Mouse (Mus musculus) cortical plate, adult 2 months (tissue): ENCODE measurements around the gene Smim7. TPM values are rescaled to one million over a fixed set of nuclear protein-coding genes. Genes with fewer than 3 reads are reported as not detected.

Source experiments
- H3K27ac ChIP-seq: fragments of 200-500 bp; 2 replicates; pipeline ENCODE4 v1.5.1; 2012; ENCODE audit warnings: low read length, control low read depth, inconsistent platforms; ENCODE audit not compliant: insufficient read depth
- H3K4me1 ChIP-seq: fragments of 200-500 bp; 2 replicates; pipeline ENCODE4 v1.6.1; 2011; ENCODE audit warnings: low read length; ENCODE audit not compliant: control insufficient read depth, insufficient read depth
- H3K4me3 ChIP-seq: fragments of 200-500 bp; 2 replicates; pipeline ENCODE4 v1.5.1; 2011; ENCODE audit warnings: mild to moderate bottlenecking, low read length, control low read depth; ENCODE audit not compliant: insufficient read depth
- CTCF ChIP-seq: fragments of 200-500 bp; IDR thresholded peaks from 2 replicates; pipeline ENCODE4 v1.5.1; 2011; ENCODE audit warnings: mild to moderate bottlenecking, control low read depth, low read length; ENCODE audit not compliant: insufficient read depth; ENCODE audit errors: extremely low read depth
- POLR2A ChIP-seq: fragments of 200-500 bp; IDR thresholded peaks from 2 replicates; pipeline ENCODE4 v1.6.1; 2011; ENCODE audit warnings: mild to moderate bottlenecking, low read length, control low read depth; ENCODE audit not compliant: insufficient read depth; ENCODE audit errors: extremely low read depth
- polyA plus RNA-seq: library from polyadenylated mRNA; depleted of rRNA; stranded (reverse); fragments of >200 nt; gene quantifications from 2 replicates; pipeline ENCODE4 v1.2.3, GENCODE M21; 2012

The Smim7 gene
- polyA plus RNA-seq, 1 experiment: 88.6 TPM

GRCm38 (mm10) chr8:72577266-72577665, 6.4 kb upstream of the Smim7 start:
- no peak for TF ChIP-seq POLR2A
- TF ChIP-seq CTCF: no peak
- no peak overlapping the region for H3K27ac ChIP-seq

DNA sequence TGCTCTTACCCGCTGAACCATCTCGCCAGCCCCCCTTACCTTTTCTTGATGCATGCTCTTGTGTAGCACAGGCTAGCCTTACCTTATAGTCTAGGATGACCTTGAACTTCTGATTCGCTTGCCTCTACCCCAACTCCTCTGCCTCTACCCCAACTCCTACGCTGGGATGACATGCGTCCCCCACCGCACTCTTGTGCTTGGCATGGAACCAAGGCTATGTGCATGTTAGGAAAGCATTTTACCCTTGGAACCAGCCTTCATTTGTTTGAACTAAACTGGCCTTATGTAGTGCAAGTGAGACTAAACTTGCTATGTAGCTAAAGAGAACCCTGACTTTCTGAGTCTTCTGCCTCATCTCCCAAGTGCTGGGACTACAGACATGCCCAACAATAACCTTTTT, 5.0 kb upstream of the Smim7 start:
- Histone ChIP-seq H3K4me3 (no peak overlapping the region), H3K4me1 (no peaks in the 10 kb centered on the region), H3K27ac (no peak overlapping the region)
- TF ChIP-seq POLR2A (no peak), CTCF (no peak)

More at GRCm38 (mm10) chr8:72577266-72577665, 6.4 kb upstream of the Smim7 start:
- Histone ChIP-seq H3K4me3 (no peak overlapping the region), H3K4me1 (no peaks in the 10 kb centered on the region)

- Histone ChIP-seq H3K4me1 (peaks cover 6% of the 10 kb centered on the region), H3K27ac (no peak overlapping the region), H3K4me3 (peak overlapping the region; percentile 21)
- TF ChIP-seq POLR2A (no peak), CTCF (no peak)
Observed at GRCm38 (mm10) chr8:72573450-72573849, 2.6 kb upstream of the Smim7 start.

DNA sequence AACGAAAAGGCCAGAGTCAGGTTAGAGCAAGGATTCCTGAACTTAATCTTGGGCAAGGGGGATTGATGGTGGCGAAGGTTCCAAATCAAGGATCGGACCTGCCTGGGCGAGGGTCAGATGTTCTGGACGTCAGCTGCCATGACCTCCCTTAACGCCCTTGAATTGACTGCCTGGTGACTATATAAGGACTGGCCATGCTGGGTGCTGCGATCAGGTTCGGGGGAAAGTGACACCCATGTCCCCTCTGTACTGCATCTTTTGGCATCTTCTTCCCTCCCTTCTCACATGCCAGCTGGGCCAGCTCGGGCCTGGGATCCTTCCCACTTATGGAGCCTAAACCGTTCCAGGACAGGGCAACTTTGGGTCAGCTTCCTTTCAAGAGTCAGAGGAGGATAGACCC, 1.6 kb upstream of the Smim7 start:
- peak overlapping the region; percentile 97 for H3K4me3 ChIP-seq
- TF ChIP-seq CTCF (no peak), POLR2A (no peak)
- H3K4me1 ChIP-seq: peaks cover 6% of the 10 kb centered on the region
- peak overlapping the region; percentile 94 for H3K27ac ChIP-seq

DNA sequence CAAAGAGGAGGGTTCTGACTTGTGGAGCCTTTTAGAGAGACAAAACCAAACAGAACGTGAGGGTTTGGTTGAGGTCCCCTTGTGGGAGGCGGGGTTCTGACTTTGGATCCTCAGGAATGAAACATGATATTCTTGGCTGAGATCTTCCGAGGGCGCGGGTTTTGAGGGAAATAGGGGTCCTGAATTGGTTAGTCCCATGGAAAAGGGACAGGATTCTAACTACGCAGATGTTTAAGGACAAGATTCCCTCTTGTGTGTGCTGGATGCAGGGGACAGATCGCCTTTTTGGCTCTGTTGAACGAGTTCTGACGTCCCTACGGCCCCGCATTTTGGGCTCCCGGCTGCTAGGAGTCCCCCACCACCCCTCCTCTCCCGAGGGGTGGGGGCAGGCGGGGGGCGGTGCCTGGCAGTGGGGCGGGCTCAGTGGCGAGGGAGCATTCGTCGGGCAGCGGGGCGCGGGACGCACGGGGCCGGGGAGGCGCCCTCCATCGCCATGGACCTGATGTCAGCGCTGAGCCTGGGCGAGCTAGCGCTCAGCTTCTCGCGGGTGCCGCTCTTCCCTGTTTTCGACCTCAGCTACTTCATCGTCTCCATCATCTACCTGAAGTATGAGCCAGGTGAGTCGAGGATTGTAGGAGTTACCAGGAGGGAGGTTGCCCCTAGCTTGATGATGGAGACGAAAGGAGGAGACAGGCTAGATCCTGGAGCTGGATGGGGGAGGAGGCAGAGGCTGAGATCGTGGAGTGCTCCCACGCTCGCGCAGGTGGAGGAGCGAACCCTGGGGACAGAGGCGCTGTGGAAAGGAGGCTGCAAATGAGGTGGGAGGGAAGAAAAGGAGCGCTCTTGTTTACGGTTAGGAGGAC, 954 bp upstream of the Smim7 start, which contains the start of gene Tmem38a:
Gene Tmem38a, plus strand, starts transcription at position 445 of the 863 bp plus-strand sequence.
- TF ChIP-seq POLR2A: peak; percentile 79
- no peak for TF ChIP-seq CTCF
- peaks cover 6% of the 10 kb centered on the region for H3K4me1 ChIP-seq
- peak within 1 kb of the TSS; percentile 94 for H3K27ac ChIP-seq
- H3K4me3 ChIP-seq: peak within 1 kb of the TSS; percentile 97

DNA sequence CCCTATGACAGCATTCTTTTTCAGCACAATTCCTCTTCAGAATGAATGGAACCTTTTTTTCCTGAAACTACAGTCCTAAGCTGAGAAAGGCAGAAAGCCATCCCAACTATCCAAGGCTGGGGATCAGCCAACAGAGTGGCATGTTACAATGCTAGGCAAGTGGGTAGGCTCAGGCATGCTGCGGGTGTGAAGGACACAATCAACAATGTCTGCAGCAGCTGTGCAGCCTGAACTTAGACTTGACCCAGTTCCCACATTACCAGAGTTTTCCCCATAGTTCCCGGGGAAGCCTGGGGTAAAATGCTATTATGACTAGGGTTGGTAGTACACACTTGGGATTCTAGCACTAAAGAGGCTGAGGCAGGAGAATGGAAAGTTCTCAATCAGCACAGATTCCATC, 4.9 kb downstream of the Smim7 start:
- Histone ChIP-seq H3K4me3 (no peak overlapping the region), H3K27ac (no peak overlapping the region), H3K4me1 (peaks cover 6% of the 10 kb centered on the region)
- TF ChIP-seq POLR2A (no peak), CTCF (no peak)

DNA sequence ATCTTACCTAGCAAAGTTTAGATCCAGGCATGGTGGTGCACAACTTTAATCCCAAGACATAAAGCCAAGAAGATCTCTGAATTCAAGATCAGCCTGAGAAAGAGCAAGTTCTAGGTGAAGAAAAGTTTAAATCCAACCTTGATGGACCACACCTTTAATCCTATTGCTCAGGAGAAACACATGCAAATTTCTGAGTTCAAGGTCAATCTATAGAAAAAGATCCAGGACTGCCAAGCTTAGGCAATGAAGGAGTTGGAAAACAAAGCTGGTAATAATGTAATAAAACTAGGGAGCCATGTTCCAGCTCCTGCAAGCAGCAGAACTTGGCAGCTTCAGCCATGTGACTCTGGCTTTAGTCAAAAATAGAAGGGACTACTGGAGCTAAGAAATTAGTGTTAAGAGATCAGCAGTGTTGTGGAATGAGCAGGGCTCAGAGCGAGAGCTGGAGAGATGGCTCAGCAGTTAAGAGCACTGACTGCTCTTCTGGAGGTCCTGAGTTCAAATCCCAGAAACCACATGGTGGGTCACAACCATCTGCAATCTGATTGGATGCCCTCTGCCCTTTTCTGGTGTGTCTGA, 9.7 kb downstream of the Smim7 start:
- Histone ChIP-seq H3K4me1 (no peaks in the 10 kb centered on the region; the same call in 1 of the 2 replicates), H3K27ac (no peak overlapping the region), H3K4me3 (no peak overlapping the region)
- TF ChIP-seq CTCF (no peak), POLR2A (no peak)

DNA sequence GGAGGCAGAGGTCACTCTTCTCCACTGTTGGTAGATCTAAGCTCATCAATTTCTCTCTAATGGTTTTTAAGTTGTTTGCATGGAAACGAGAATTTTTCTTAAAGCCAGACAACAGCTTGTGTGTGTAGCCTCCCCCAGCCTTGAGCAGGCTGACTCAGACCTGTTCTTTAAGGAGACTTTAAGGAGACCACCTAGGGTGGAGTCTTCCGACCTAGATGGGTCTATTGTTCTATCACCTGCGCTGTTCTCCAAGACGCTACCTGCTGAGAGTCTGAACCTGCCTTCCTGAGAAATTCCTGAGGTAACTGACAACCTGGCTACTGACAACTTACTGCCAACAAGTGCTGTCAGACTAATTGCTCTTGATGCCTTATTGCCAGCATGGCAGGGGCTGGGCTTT, 15.1 kb downstream of the Smim7 start:
- TF ChIP-seq CTCF: no peak
- TF ChIP-seq POLR2A: no peak
- no peak overlapping the region for H3K27ac ChIP-seq
- H3K4me1 ChIP-seq: no peaks in the 10 kb centered on the region
- no peak overlapping the region for H3K4me3 ChIP-seq

DNA sequence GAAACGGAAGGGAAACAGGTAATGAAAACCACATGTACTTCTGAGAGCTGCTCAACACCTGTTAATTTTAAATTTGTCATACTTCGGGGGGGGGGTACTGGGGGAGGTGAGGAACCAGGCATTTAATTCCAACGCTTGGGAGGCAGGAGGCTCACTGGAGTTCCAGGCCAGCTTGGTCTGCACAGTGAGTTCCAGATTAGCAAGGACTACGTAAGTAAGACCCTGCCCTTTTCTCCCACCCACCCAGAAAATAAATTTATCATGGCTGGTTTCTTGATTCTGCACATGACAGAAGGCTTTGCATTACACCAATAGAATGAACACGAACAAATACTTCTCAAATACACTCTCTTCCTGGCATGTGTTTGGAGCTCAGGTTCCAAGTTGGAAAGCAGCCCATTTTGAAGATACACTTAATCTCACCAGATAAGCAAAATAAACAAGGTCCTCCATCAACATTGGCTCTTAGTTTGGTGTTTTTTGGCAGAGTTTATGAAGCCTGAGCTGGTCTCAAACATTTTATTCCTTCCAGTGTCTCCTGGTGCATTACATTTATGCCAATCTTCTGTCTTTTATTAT, 21.5 kb downstream of the Smim7 start:
- H3K27ac ChIP-seq: no peak overlapping the region
- TF ChIP-seq POLR2A (no peak), CTCF (no peak)
- peaks cover 4% of the 10 kb centered on the region; the same call in 1 of the 2 replicates for H3K4me1 ChIP-seq
- peak overlapping the region; percentile 70 for H3K4me3 ChIP-seq
